Mouse (Mus musculus) intestine, embryonic 16.5 days (tissue): Measurements from ENCODE around the gene Cwc27. TPM values are rescaled to one million over a fixed set of nuclear protein-coding genes. Genes with fewer than 3 reads are reported as not detected.

ENCODE experiments used
- ATAC-seq: fragments of 200-750 bp; cut with Nextera tagmentation; 2 replicates; pipeline ENCODE4 v1.8.0; 2017; ENCODE audit warnings: moderate TSS enrichment, moderate library complexity
- H3K27ac ChIP-seq: fragments of 300-500 bp; sonication (generic); 2 replicates; pipeline ENCODE4 v1.5.1; 2014; ENCODE audit warnings: mild to moderate bottlenecking, low read length
- H3K27me3 ChIP-seq: fragments of 300-500 bp; sonication (generic); replicated peaks from 2 replicates; pipeline ENCODE4 v1.6.1; 2014; ENCODE audit warnings: low read length, control low read depth, mixed read lengths; ENCODE audit not compliant: control insufficient read depth, insufficient read depth
- H3K36me3 ChIP-seq: fragments of 300-500 bp; sonication (generic); 2 replicates; pipeline ENCODE4 v1.6.1; 2014; ENCODE audit warnings: low read length, control low read depth; ENCODE audit not compliant: control insufficient read depth, insufficient read depth
- H3K4me1 ChIP-seq: fragments of 300-500 bp; sonication (generic); 2 replicates; pipeline ENCODE4 v1.6.1; 2014; ENCODE audit warnings: low read length, control low read depth, mixed read lengths; ENCODE audit not compliant: control insufficient read depth, insufficient read depth
- H3K4me2 ChIP-seq: fragments of 300-500 bp; sonication (generic); 2 replicates; pipeline ENCODE4 v1.6.1; 2014; ENCODE audit warnings: low read depth, low read length, control low read depth
- H3K4me3 ChIP-seq: fragments of 300-500 bp; sonication (generic); 2 replicates; pipeline ENCODE4 v1.5.1; 2014; ENCODE audit warnings: mild to moderate bottlenecking, low read length
- H3K9ac ChIP-seq: fragments of 300-500 bp; sonication (generic); 2 replicates; pipeline ENCODE4 v1.6.1; 2014; ENCODE audit warnings: low read depth, low read length
- H3K9me3 ChIP-seq: fragments of 300-500 bp; sonication (generic); 2 replicates; pipeline ENCODE4 v1.6.1; 2016; ENCODE audit warnings: low read length, control low read depth; ENCODE audit not compliant: control insufficient read depth
- WGBS: fragments of 180-500 bp; shearing (Covaris S2); extraction: QIAGEN DNeasy Blood & Tissue Kit; methylation state at CpG from one replicate; pipeline ENCODE4 v1.1.7; 2014; 5-methylcytosine and 5-hydroxymethylcytosine counted together
- polyA plus RNA-seq: library from polyadenylated mRNA; unstranded; fragments of >200 nt; fragmentation: Nextera tagmentation; extraction: Ambion mirVana; gene quantifications from 2 replicates; pipeline ENCODE4 v1.2.1, GENCODE M21; 2015

Cwc27 gene
- polyA plus RNA-seq, 1 experiment from 2014 or later, result 26.0 TPM

DNA sequence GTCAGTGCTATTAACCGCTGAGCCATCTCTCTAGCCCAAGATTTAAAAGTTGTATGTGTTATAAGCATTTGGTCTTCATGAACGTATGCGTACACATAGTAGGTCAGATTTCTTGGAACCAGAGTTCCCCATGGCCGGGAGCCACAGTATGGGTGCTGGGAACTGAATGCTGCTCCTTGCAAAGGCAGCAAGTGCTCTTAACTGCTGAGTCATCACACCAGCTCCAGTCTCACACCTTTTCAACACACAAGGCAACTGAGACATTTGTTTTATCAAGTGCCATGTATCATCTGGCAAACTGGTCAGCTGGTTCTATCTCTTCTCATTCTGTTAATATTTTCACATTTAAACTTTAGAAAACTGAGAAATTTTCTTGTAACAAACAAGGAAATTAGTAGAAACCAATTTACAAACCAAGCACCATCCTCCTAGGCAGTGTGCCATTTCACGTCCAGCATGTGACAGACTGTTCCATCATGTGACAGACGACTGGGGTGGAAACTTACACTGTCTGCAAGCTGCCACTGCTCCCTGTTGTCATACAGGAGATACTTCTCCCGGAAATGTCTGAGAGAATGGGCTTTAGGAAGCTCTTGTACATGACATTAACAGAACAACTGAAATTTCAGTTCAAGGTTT, 156.8 kb downstream of the Cwc27 start:
- Histone ChIP-seq H3K9ac (no peak overlapping the region), H3K27me3 (no peaks in the 10 kb centered on the region), H3K9me3 (no peaks in the 10 kb centered on the region), H3K36me3 (no peaks in the 10 kb centered on the region), H3K4me3 (no peak overlapping the region), H3K4me2 (no peak overlapping the region), H3K4me1 (no peaks in the 10 kb centered on the region), H3K27ac (no peak overlapping the region)
- 87% methylated on average over 7 of the region's 7 CpGs for WGBS
- no peak for ATAC-seq

DNA sequence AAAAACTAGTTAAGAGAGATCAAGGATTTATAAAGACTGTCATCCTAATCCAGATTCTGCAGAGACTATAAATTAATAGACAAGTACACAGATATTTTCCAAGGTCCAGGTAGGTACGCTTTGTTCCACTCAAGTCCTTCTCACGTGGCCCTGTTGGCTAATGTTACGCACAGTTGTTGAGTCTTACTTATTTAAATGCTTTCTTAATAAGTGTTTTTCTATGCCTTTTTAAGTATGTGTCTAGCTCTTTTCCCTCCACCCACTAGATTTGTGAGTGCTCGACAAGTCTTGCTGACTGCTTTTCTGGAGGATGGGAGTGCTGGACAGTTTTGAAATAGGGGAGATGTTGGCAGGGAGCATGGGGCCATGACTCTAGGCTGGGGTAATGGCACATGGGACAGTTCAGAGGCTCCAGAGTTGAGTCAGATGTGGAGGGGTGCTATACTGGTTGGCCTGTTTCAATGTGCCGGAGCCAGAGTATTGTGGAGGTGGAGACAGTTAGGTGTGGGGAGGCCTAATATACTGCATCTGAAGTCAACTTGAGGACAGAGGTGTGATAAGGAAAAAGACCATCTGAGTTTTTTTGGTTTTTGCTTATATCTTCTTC, 160.2 kb downstream of the Cwc27 start:
- H3K9me3 ChIP-seq, result no peaks in the 10 kb centered on the region
- H3K4me2 ChIP-seq, result no peak overlapping the region
- ATAC-seq, result no peak
- H3K9ac ChIP-seq, result no peak overlapping the region
- no peak overlapping the region for H3K4me3 ChIP-seq
- no peaks in the 10 kb centered on the region for H3K27me3 ChIP-seq
- H3K27ac ChIP-seq, result no peak overlapping the region
- WGBS, result 96% methylated on average over 5 of the region's 5 CpGs
- no peaks in the 10 kb centered on the region for H3K36me3 ChIP-seq
- no peaks in the 10 kb centered on the region for H3K4me1 ChIP-seq

DNA sequence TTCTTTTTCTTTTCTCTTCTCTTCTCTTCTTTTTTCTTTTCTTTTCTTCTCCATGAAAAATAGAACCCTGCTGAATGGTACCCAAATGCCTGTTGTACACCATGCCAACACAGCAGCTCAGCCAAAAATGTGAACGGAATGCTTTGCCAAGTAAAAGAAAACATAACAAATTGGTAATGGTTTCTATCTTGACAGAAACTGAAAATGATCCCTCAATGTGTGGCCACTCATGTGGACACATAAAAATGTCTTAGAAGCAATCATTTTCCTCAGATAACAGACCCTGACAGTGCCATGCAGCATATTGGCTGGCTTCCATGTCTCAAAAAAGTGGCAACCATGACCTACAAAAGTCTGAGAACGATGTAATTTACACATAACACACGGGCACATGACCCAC, 161.8 kb downstream of the Cwc27 start:
- Histone ChIP-seq H3K36me3 (no peaks in the 10 kb centered on the region), H3K4me2 (no peak overlapping the region), H3K27me3 (no peaks in the 10 kb centered on the region), H3K4me3 (no peak overlapping the region), H3K9me3 (no peaks in the 10 kb centered on the region), H3K9ac (no peak overlapping the region), H3K27ac (no peak overlapping the region), H3K4me1 (no peaks in the 10 kb centered on the region)
- 80% methylated on average over 3 of the region's 3 CpGs for WGBS
- no peak for ATAC-seq

DNA sequence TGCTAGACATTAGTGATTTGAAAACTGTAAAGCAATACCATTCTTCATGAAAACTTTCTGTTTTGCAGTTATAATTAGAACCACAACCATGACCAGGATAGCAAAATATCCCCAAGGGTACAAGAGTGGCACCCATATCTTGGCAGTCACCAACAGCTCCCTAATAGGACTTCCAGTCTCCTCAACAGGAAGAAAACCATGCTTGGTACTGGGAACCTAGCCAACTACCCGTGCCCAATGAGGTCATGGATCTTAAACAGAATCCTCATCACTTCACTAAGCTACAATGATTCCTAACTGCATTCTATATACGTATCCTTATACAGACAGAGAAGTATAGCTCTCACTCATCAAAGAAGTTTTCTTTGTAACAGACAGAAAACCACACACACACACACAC, 165.2 kb downstream of the Cwc27 start:
- no peak for ATAC-seq
- no peak overlapping the region for H3K4me3 ChIP-seq
- H3K36me3 ChIP-seq, result no peaks in the 10 kb centered on the region
- H3K27me3 ChIP-seq, result no peaks in the 10 kb centered on the region
- no peaks in the 10 kb centered on the region for H3K9me3 ChIP-seq
- no peak overlapping the region for H3K4me2 ChIP-seq
- H3K4me1 ChIP-seq, result no peaks in the 10 kb centered on the region
- no peak overlapping the region for H3K27ac ChIP-seq
- WGBS, result 88% methylated on average over 2 of the region's 2 CpGs
- H3K9ac ChIP-seq, result no peak overlapping the region

DNA sequence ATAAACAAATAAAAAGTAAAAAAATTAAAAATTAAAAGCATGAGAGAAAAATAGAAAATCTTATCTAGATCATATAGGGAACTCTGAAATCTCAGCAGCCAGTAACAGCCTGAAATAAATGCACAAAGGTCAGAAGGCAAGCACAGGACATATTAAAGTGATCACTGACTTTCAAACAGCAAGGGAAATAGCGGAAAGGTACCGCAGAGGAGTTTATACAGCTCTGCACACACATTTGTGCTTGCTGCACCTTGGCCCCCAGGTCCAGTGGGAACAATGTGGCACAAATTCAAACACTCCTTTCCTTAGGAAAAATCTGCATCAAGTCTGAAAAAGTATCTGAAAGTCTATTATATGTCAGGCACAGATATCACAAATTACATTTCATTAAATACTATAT, 166.3 kb downstream of the Cwc27 start:
- no peaks in the 10 kb centered on the region for H3K9me3 ChIP-seq
- H3K27me3 ChIP-seq, result no peaks in the 10 kb centered on the region
- H3K4me3 ChIP-seq, result no peak overlapping the region
- no peak overlapping the region for H3K4me2 ChIP-seq
- ATAC-seq, result peak; percentile 60
- no peaks in the 10 kb centered on the region for H3K36me3 ChIP-seq
- no peak overlapping the region for H3K9ac ChIP-seq
- H3K4me1 ChIP-seq, result no peaks in the 10 kb centered on the region
- WGBS, result 76% methylated on average over 2 of the region's 2 CpGs
- H3K27ac ChIP-seq, result no peak overlapping the region

DNA sequence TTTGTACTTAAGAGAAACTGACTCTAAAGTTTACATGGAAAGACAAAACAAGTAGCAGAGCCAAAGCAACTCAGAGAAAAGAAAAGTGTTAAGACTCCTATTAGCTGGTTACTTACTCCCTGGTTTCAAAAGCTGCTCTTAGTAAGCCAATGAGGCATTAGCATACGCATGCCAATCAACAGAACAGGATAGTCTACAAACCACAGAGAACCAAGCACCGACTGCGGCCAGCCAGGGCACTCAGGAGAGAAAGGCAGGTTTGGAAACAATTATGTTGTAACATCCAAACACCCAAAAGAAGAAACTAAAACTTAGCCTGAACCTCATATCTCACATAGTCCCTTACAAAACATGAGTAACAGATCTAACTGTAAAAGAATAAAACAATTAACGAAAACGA, 166.8 kb downstream of the Cwc27 start:
- no peaks in the 10 kb centered on the region for H3K36me3 ChIP-seq
- H3K9ac ChIP-seq, result no peak overlapping the region
- H3K27ac ChIP-seq, result no peak overlapping the region
- no peak overlapping the region for H3K4me3 ChIP-seq
- 76% methylated on average over 5 of the region's 5 CpGs for WGBS
- no peaks in the 10 kb centered on the region for H3K9me3 ChIP-seq
- H3K4me1 ChIP-seq, result no peaks in the 10 kb centered on the region
- no peak overlapping the region for H3K4me2 ChIP-seq
- no peaks in the 10 kb centered on the region for H3K27me3 ChIP-seq
- no peak for ATAC-seq

DNA sequence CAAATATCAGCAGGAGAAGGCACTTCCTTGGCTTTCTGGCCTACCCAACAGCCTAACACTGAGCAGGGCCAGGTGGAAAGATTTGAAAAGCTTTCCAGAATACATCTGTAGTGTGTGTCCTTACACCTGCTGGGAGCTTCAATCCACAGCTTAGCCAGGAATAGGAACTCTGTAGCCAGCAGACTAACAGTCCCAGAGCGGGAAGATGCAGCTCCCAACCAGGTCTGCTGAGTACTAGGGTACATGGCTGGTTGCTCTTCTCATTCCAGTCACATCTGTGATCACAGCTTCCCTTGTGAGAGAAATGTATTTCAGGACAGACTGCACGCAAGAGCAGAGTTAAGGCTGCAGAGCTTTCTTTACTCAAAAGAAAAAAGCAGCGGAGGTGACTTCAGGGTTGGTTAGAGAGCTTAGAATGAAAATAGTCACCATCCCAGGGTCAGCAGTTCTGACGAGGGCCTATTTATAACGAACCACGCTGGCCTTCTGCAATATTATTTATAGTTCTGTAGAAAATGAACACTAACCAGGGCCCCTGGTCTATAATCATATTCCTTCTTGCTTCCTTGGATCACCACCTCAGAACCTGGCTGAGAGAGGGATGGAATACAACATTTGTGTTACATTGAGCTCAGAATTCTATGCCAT, 171.0 kb downstream of the Cwc27 start:
- Histone ChIP-seq H3K4me2 (no peak overlapping the region), H3K4me1 (0 out of 2 replicates have a peak, but pooled peaks cover 2% of the 10 kb centered on the region), H3K4me3 (no peak overlapping the region), H3K27me3 (no peaks in the 10 kb centered on the region), H3K9me3 (no peaks in the 10 kb centered on the region), H3K9ac (no peak overlapping the region), H3K27ac (no peak overlapping the region), H3K36me3 (no peaks in the 10 kb centered on the region)
- no peak for ATAC-seq
- WGBS, result 91% methylated on average over 6 of the region's 6 CpGs

DNA sequence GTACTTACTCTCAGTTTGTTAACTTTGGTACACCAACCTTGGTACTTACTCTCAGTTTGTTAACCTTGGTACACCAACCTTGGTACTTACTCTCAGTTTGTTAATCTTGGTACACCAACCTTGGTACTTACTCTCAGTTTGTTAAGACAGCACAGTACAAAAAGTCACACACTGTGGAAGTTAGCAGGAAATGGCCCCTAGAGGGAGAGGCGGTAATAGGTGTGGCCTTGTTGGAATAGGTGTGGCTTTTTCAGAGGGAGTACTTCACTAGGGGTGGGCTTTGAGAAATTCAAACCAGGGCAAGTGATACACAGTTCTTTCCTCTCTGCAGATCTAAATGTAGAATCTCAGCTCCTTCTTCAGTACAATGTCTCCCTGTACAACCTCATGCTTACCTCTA, 172.8 kb downstream of the Cwc27 start:
- WGBS, result 83% methylated on average over 1 of the region's 1 CpGs

DNA sequence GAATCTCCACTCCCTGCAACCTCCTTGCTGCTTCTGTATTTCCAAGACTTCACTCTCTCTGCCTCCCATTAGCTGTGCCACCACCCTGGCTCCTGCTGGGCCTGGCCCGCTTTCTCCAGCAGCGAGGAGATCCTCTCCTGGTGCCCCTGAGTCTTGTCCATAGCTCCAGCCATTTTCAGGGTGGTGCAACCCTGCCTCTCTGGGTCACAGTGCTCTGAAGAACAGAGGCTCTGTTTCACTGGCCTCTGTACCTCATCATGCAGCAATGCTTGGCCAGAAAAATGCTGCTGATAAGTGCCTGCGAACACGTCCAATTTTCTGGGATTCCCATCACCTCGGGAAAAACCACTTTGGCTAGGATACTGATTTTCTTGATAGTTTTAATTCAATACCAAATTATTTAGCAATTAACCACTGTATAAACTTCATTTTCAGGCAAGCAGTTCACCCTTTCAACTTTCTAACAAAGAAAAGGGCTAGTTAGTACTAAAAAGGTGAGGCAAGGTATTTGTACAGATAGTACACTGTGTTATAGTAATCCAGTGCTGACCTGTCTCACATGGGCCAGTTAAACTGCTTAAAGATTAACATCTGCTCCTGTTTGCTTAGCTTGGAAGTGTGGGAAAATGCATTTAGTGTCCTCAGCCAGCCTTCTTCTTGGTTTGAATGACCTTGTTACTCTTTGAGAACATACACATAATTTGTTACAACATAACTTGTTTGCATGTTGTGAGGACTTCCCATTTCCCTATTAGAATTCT, 176.1 kb downstream of the Cwc27 start:
- H3K9me3 ChIP-seq, result no peaks in the 10 kb centered on the region
- no peak overlapping the region for H3K4me3 ChIP-seq
- no peaks in the 10 kb centered on the region for H3K27me3 ChIP-seq
- H3K9ac ChIP-seq, result 0 out of 2 replicates have a peak overlapping the region, but pooled peaks have one; percentile 29
- H3K4me2 ChIP-seq, result 0 out of 2 replicates have a peak overlapping the region, but pooled peaks have one; percentile 12
- H3K27ac ChIP-seq, result peak overlapping the region; percentile 83
- peak; percentile 84 for ATAC-seq
- H3K4me1 ChIP-seq, result peaks cover 17% of the 10 kb centered on the region
- H3K36me3 ChIP-seq, result no peaks in the 10 kb centered on the region
- 57% methylated on average over 5 of the region's 5 CpGs for WGBS

More for the DNA sequence above, 172.8 kb downstream of the Cwc27 start:
- no peak overlapping the region for H3K4me3 ChIP-seq
- H3K9ac ChIP-seq, result no peak overlapping the region
- H3K4me2 ChIP-seq, result no peak overlapping the region
- ATAC-seq, result no peak
- no peak overlapping the region for H3K27ac ChIP-seq
- H3K9me3 ChIP-seq, result no peaks in the 10 kb centered on the region
- H3K27me3 ChIP-seq, result no peaks in the 10 kb centered on the region
- H3K4me1 ChIP-seq, result peaks cover 13% of the 10 kb centered on the region
- no peaks in the 10 kb centered on the region for H3K36me3 ChIP-seq
